Mouse (Mus musculus): ENCODE results near the gene Bank1.

The Bank1 gene

DNA sequence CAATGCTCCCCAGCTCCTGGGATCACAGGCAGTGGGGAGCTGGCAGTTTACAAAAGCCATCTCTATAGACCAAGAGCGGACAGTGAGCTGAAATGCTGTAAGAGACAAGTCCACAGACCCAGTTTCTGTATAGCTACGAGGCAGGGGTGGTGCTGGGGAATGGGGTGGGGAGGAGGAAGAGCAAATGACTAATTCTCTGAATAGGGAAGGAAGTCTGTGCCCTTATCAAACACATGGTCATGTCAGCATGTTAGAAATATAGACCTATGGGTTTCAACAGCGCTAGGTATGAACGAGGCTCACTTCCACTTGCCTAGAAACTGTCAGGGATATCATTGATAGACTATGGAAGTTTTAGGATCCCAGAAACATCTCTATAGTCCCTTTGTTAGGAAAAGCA, 73.0 kb downstream of the Bank1 start:
- no peak for DNase-seq (ENCODE audit: low read depth, low spot score)

- no peak for DNase-seq (ENCODE audit: low read depth, low spot score)
Measured at GRCm38 (mm10) chr3:136251578-136251977, 74.3 kb downstream of the Bank1 start.

DNA sequence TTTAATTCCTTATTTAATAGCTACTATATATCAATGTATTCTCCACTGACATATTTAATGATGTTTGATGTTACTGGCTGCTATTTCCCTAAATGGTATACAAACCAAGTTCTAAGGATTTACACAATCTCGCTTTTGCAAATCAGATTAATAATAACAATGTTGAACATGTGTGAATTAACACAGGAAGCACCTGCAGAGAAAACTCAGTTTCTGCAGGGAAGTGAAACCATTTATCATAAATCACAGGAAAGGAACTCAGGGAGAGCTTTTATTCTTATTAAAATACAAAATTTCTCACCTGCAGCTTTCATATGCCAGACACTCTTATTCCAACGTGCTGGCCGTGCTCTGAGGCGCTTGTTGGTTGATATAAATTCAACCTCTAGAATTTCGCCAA, 78.5 kb downstream of the Bank1 start:
- DNase-seq (ENCODE audit: low read depth, low spot score) = peak; percentile 17

GRCm38 (mm10) chr3:136244931-136245330, 80.9 kb downstream of the Bank1 start:
- no peak for DNase-seq (ENCODE audit: low read depth, low spot score)

DNA sequence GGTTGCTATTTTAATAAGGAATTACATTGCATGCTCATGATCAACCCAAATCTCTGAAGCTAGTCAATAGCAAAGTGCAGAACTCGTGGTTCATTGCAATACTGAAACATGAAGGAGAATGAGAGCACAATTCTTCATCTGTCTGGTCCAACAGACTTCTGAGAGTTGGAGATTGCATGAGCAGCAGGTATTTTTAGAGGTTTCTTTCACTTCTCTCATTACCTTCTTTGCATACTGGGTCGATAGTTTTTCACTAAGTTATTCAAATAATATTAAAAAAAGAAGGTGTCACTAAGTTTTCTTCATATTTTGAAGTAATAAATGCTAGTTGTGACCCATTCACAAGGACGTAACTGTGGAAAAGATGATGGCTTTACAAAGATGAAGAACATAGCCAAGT, 87.1 kb downstream of the Bank1 start:
- DNase-seq (ENCODE audit: low read depth, low spot score) = no peak

GRCm38 (mm10) chr3:136233507-136233906, 92.4 kb downstream of the Bank1 start:
- DNase-seq (ENCODE audit: low read depth, low spot score) = no peak

- DNase-seq (ENCODE audit: low read depth, low spot score) = no peak
Measured at GRCm38 (mm10) chr3:136230602-136231151, 95.2 kb downstream of the Bank1 start.

- DNase-seq (ENCODE audit: low read depth, low spot score) = no peak
Measured at GRCm38 (mm10) chr3:136189661-136190228, 136.1 kb downstream of the Bank1 start.

DNA sequence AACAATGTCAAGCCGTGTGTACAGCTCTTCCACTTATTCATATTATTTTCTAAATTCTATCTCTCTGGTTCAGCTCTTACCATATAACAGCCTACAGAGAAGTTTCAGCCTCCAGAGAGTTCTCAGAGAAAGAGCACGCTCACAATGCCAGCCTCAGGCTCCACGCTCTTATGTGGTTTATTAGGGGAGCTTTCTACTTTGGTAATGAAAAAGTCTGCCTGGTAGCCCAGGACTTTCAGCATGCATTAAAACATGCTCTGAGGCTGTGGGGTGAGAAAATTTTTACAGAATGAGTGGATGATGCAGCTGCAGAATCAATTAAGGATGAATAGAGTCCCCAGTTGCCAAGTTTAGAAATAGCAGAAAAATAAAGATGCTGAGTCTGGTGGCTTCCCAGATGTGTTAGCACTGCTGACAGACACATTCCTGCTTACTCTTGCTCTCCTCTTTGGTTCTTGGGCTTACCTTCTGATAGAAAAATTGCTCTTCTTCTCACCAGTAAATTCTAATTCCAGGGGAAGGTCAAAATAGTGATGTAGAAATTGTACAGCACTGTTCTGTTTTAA, 139.2 kb downstream of the Bank1 start:
- no peak for DNase-seq (ENCODE audit: low read depth, low spot score)

- no peak for DNase-seq (ENCODE audit: low read depth, low spot score)
Measured at GRCm38 (mm10) chr3:136171631-136172030, 154.2 kb downstream of the Bank1 start.

DNA sequence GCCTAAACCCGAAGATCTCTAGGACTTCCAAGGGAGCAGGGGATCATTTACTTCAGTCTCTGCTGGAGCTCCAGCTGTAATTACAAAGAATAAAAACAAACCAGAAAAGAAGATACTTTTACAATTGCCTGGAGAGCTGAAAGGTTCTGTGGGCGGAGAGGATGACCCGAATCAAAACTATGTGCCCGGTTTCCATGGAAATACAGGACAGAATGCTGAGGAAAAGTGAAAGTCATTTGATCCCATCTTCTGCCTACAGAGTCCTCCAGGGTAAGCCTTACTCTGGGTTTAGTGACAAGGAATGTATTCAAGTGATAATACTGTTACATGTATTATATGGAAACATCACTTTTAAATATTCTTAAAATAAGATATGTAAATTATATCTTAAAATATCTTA, 157.8 kb downstream of the Bank1 start:
- DNase-seq (ENCODE audit: low read depth, low spot score) = no peak

DNA sequence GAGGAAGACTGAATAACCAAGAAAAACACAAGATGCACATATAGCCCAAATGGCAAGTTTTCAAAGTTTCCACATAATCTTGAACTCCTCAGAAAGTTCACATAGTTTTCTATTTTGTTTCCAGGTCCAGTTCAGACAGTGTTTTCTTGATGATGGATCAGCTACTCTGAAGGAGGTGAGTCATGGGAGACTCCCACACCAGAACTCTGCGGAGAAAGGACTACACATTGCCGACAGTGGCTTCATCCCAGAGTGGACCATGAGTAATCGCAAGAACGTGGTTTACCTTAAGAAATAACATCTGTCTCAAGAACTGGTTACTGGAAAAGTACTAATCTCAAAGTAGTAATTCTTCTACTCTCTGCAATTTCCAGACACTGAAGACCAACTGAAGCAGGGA, 159.2 kb downstream of the Bank1 start:
- no peak for DNase-seq (ENCODE audit: low read depth, low spot score)

DNA sequence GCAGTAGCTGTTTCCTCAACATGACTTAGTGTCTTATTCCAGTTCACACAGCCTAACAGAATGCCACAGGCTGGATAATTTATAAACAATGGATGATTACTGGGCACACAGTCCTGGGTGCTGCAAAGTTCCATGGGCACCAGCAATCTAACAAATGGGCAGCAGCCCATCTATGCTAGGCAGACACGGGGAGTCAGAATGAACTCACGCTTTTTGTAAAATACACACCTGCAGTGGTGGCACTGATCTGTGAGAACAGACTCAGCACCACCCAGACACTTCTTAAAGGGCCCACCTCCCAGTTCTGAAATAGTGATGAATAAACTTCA, 159.9 kb downstream of the Bank1 start:
- no peak for DNase-seq (ENCODE audit: low read depth, low spot score)

DNA sequence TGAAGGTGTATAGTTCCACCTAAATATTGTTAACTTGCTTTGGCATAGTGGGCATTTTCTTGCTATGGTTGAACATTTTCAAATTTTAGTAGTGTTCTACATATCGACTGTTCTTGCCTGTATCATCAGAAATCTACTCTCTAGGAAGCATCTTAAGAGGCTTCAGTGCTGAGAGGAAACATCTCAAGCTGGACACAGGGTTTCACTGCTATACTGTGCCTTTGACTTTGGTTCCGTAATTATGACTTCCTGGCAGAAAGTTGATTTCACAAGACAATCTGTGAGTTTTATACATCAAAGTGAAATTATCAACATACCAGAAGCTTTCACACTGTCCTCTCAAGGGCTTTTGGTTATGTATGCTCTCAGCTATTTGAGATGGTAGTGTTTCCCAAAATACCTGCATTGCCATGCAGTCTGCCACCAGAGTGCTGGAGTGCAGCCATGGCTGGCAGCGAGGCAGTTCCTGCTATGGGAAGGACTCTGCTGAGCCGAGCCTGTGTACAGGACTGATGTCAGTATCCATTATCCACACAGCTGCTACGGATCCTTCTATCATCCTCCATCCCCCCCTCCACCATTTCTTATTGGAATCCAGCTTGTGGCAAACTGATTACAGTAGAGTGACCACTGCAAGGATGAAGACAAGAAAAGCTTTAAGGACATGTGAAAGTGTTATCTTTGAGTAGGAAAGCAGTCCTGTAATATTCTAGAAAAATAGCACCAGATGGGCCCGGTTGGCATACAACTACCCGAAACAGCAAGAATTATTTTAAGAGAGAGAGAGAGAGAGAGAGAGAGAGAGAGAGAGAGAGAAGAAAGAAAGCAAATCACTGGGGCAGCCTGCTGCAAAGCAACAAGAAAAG, 160.5 kb downstream of the Bank1 start:
- no peak for DNase-seq (ENCODE audit: low read depth, low spot score)

GRCm38 (mm10) chr3:136158059-136158458, 167.8 kb downstream of the Bank1 start:
- peak; percentile 18 for DNase-seq (ENCODE audit: low read depth, low spot score)

DNA sequence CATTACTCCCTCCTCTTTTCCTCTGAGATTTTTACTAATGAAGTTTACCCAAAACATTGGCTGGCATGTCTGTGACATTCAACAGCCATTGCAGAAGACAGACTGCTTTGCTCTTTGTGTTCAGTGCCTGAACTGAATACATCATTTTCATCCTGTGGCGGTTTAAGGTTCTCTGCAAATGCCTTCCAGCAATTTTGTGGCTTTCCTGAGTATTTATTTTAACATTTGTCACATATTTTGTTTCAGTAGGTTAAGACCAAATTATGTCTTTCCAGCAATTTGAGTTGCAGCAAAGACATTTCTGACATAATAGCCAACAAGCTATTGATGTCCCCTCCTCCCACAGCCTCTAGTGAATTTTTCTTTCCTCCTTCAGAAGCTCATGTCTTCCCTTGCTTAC, 170.3 kb downstream of the Bank1 start:
- DNase-seq (ENCODE audit: low read depth, low spot score) = no peak

DNA sequence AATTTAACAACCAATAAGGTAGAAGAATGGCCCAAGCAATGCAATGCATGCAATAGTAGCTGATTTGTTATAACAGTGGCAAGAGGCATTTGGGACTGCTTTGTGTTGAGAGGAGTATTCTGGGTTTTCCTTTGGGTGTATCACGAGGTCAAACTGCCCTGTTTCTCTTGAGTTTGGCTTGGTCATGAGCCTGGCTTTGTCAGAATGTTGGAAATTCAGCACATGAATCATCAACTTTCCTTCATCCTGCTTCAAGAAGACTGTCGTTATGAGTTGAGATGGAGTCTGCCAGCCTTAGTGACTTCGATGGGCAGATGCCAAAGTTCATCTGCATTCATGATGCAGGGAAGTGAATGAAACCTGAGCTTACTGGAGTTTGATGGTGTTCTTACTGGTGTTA, 175.0 kb downstream of the Bank1 start:
- DNase-seq (ENCODE audit: low read depth, low spot score) = no peak

DNA sequence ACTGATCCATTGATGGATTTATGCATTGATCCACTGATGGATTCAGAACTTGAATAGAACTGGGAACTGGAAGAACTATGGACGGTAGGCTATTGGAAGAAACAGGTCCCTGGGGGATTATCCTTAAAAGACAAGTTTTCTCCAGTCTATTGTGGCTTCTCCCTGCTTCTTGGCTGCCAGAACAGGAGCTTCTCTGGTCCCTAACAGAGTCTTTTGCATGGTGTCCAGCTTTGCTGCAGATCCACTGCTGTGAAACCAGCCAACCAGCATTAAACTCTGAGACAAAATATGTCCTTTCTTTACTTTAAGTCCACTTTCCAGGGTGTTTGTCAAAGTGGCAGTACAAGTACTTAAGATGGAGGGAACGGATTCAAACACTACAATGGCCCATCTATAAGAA, 178.7 kb downstream of the Bank1 start:
- DNase-seq (ENCODE audit: low read depth, low spot score) = no peak

DNA sequence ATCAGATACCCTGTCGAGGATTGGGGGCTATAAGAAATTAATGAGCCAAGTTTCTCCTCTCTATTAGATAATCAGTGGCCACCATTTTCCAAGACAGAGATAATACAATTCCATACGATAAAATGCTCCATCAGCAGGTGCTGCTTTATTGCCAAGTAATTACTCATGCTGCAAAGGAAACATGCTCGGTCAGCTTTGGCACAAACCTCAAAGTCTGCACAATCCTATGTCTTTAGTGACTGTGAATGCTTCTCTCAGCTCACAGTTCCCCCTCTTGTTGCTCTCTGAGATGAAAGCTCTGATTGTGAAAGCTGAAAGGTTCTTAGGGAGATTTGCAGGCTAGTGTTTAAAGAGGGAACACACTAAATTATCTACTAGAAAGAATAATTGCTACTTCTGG, 193.9 kb downstream of the Bank1 start:
- DNase-seq (ENCODE audit: low read depth, low spot score) = no peak

DNA sequence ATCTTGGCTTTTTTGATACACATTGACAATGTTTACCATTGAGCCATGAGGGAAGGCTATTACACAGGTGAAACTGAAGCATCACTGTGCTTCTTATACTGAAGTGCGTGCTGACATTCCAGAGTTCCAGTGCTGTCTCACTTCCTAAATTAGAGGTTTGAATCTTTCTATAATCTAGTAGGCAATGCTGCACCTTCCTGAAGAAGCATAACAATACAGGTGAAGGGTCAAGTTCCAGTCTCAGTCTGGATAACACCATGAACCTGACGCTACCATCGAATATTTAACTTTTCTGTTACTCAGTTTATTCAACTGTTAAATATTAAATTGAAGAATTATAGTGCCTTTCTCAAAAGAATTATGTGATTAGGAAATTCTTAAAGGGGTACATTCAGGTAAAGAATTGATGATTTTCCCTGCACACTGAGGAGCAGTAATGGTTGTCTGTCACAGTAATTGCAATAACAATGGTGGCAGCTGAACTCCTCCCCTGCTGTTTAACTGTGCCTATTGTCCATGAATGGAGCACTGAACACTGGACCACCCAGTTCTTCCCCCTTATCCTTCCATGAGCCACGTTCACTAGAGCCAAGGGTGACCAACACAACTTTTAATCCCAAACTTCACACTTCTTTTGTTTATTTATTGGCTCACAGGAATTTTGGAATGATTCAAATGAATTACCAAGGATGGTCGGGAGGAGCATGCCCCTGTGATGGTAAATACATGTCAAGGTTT, 210.2 kb downstream of the Bank1 start:
- DNase-seq (ENCODE audit: low read depth, low spot score) = no peak

- DNase-seq (ENCODE audit: low read depth, low spot score) = no peak
Measured at GRCm38 (mm10) chr3:136109411-136110139, 216.3 kb downstream of the Bank1 start.

- no peak for DNase-seq (ENCODE audit: low read depth, low spot score)
Measured at GRCm38 (mm10) chr3:136106452-136106851, 219.4 kb downstream of the Bank1 start.
